Mouse (Mus musculus) limb, embryonic 11.5 days (tissue): ENCODE results near the gene Vash2. TPM values are rescaled to one million over a fixed set of nuclear protein-coding genes. Genes with fewer than 3 reads are reported as not detected.
A peak's percentile ranks its signal among the peaks of the same experiment; 100 is the strongest.

Experiments used
- ATAC-seq: fragments of 200-750 bp; cut with Nextera tagmentation; 2 replicates; pipeline ENCODE4 v1.8.0; 2017; ENCODE audit warnings: low read depth; ENCODE audit not compliant: insufficient number of reproducible peaks, low FRiP score, low TSS enrichment
- DNase-seq: peaks from one replicate; pipeline ENCODE4 v3.0.0-alpha.2; 2015; ENCODE audit warnings: low spot score
- H3K27ac ChIP-seq: fragments of 300-500 bp; sonication (generic); replicated peaks from 2 replicates; pipeline ENCODE4 v1.5.1; 2014; ENCODE audit warnings: low read depth, mild to moderate bottlenecking, low read length
- H3K27me3 ChIP-seq: fragments of 300-500 bp; sonication (generic); 2 replicates; pipeline ENCODE4 v1.6.1; 2014; ENCODE audit warnings: mild to moderate bottlenecking, low read length, mixed read lengths; ENCODE audit not compliant: control insufficient read depth, insufficient read depth
- H3K36me3 ChIP-seq: fragments of 300-500 bp; sonication (generic); 2 replicates; pipeline ENCODE4 v1.6.1; 2014; ENCODE audit warnings: mild to moderate bottlenecking, low read length, moderate library complexity, mixed read lengths; ENCODE audit not compliant: control insufficient read depth, insufficient read depth
- H3K4me1 ChIP-seq: fragments of 300-500 bp; sonication (generic); 2 replicates; pipeline ENCODE4 v1.6.1; 2014; ENCODE audit warnings: low read length, mixed read lengths; ENCODE audit not compliant: control insufficient read depth, insufficient read depth
- H3K4me2 ChIP-seq: fragments of 300-500 bp; sonication (generic); 2 replicates; pipeline ENCODE4 v1.6.1; 2014; ENCODE audit warnings: low read depth, mild to moderate bottlenecking, moderate library complexity; ENCODE audit not compliant: severe bottlenecking
- H3K4me3 ChIP-seq: fragments of 300-500 bp; sonication (generic); 2 replicates; pipeline ENCODE4 v1.5.1; 2014; ENCODE audit warnings: low read depth, low read length
- H3K9ac ChIP-seq: fragments of 300-500 bp; sonication (generic); 2 replicates; pipeline ENCODE4 v1.6.1; 2014; ENCODE audit warnings: mild to moderate bottlenecking, low read length
- H3K9me3 ChIP-seq: fragments of 300-500 bp; sonication (generic); 2 replicates; pipeline ENCODE4 v1.6.1; 2016; ENCODE audit warnings: low read length; ENCODE audit not compliant: control insufficient read depth
- WGBS: fragments of 180-500 bp; shearing (Covaris S2); extraction: QIAGEN DNeasy Blood & Tissue Kit; methylation state at CpG from one replicate; pipeline ENCODE4 v1.1.7; 2014; 5-methylcytosine and 5-hydroxymethylcytosine counted together
- polyA plus RNA-seq: library from polyadenylated mRNA; unstranded; fragments of >200 nt; fragmentation: Nextera tagmentation; extraction: Ambion mirVana; gene quantifications from 2 replicates; pipeline ENCODE4 v1.2.1, GENCODE M21; 2014

The Vash2 gene
- polyA plus RNA-seq, 1 experiment from 2014 or later = 76.6 TPM

- DNase-seq = no peak
- Histone ChIP-seq H3K4me3 (no peak overlapping the region), H3K4me1 (no peaks in the 10 kb centered on the region), H3K9ac (no peak overlapping the region), H3K4me2 (no peak overlapping the region), H3K9me3 (no peaks in the 10 kb centered on the region), H3K36me3 (peaks cover 14% of the 10 kb centered on the region), H3K27ac (no peak overlapping the region), H3K27me3 (no peaks in the 10 kb centered on the region)
- 85% methylated on average over 7 of the region's 7 CpGs for WGBS
- ATAC-seq = no peak
These were observed 30.7 kb downstream of the Vash2 start for GRCm38 (mm10) chr1:190948439-190948838.

- no peak overlapping the region for H3K4me3 ChIP-seq
- H3K4me1 ChIP-seq = no peaks in the 10 kb centered on the region
- no peak for DNase-seq
- 86% methylated on average over 5 of the region's 5 CpGs for WGBS
- ATAC-seq = no peak
- H3K27ac ChIP-seq = no peak overlapping the region
- peaks cover 13% of the 10 kb centered on the region; the same call in 1 of the 2 replicates for H3K36me3 ChIP-seq
- H3K27me3 ChIP-seq = no peaks in the 10 kb centered on the region
- no peak overlapping the region for H3K4me2 ChIP-seq
- no peak overlapping the region for H3K9ac ChIP-seq
- H3K9me3 ChIP-seq = no peaks in the 10 kb centered on the region
These were observed 31.1 kb downstream of the Vash2 start for GRCm38 (mm10) chr1:190947986-190948385.

GRCm38 (mm10) chr1:190944109-190944760, 34.9 kb downstream of the Vash2 start:
- no peak overlapping the region for H3K27ac ChIP-seq
- WGBS = 53% methylated on average over 6 of the region's 6 CpGs
- DNase-seq = peak; percentile 80
- H3K9ac ChIP-seq = no peak overlapping the region
- peaks cover 19% of the 10 kb centered on the region; the same call in 1 of the 2 replicates for H3K36me3 ChIP-seq
- H3K9me3 ChIP-seq = no peaks in the 10 kb centered on the region
- peak; percentile 57; the same call in 1 of the 2 replicates for ATAC-seq
- H3K4me1 ChIP-seq = no peaks in the 10 kb centered on the region
- no peaks in the 10 kb centered on the region for H3K27me3 ChIP-seq
- no peak overlapping the region for H3K4me2 ChIP-seq
- no peak overlapping the region for H3K4me3 ChIP-seq

GRCm38 (mm10) chr1:190939803-190940202, 39.3 kb downstream of the Vash2 start:
- H3K4me3 ChIP-seq = no peak overlapping the region
- no peaks in the 10 kb centered on the region for H3K9me3 ChIP-seq
- peaks cover 11% of the 10 kb centered on the region; the same call in 1 of the 2 replicates for H3K36me3 ChIP-seq
- no peaks in the 10 kb centered on the region for H3K4me1 ChIP-seq
- H3K4me2 ChIP-seq = no peak overlapping the region
- no peak overlapping the region for H3K9ac ChIP-seq
- no peak for DNase-seq
- no peaks in the 10 kb centered on the region for H3K27me3 ChIP-seq
- WGBS = 92% methylated on average over 7 of the region's 7 CpGs
- no peak overlapping the region for H3K27ac ChIP-seq
- ATAC-seq = no peak

- Histone ChIP-seq H3K4me1 (peaks cover 5% of the 10 kb centered on the region; the same call in 1 of the 2 replicates), H3K9ac (no peak overlapping the region), H3K4me2 (no peak overlapping the region), H3K36me3 (peaks cover 2% of the 10 kb centered on the region; the same call in 1 of the 2 replicates), H3K9me3 (no peaks in the 10 kb centered on the region), H3K27ac (no peak overlapping the region), H3K27me3 (no peaks in the 10 kb centered on the region), H3K4me3 (no peak overlapping the region)
- DNase-seq (no peak), ATAC-seq (no peak)
- 74% methylated on average over 6 of the region's 6 CpGs for WGBS
These were observed 48.9 kb downstream of the Vash2 start for GRCm38 (mm10) chr1:190930181-190930580.

GRCm38 (mm10) chr1:190929010-190929695, 49.9 kb downstream of the Vash2 start:
- Histone ChIP-seq H3K4me3 (peak overlapping the region; percentile 64), H3K36me3 (peaks cover 2% of the 10 kb centered on the region; the same call in 1 of the 2 replicates), H3K4me1 (peaks cover 5% of the 10 kb centered on the region; the same call in 1 of the 2 replicates), H3K4me2 (peak overlapping the region; percentile 69), H3K27me3 (no peaks in the 10 kb centered on the region), H3K27ac (peak overlapping the region; percentile 93), H3K9ac (peak overlapping the region; percentile 93), H3K9me3 (no peaks in the 10 kb centered on the region)
- WGBS = 10% methylated on average over 27 of the region's 27 CpGs
- ATAC-seq (peak; percentile 32; the same call in 1 of the 2 replicates), DNase-seq (peak; percentile 67)

GRCm38 (mm10) chr1:190928370-190929009, 50.6 kb downstream of the Vash2 start:
- ATAC-seq (peak; percentile 97), DNase-seq (peak; percentile 97)
- Histone ChIP-seq H3K9me3 (no peaks in the 10 kb centered on the region), H3K36me3 (no peaks in the 10 kb centered on the region), H3K27ac (peak overlapping the region; percentile 93), H3K27me3 (no peaks in the 10 kb centered on the region), H3K4me1 (peaks cover 5% of the 10 kb centered on the region; the same call in 1 of the 2 replicates), H3K4me3 (peak overlapping the region; percentile 64), H3K9ac (peak overlapping the region; percentile 93), H3K4me2 (peak overlapping the region; percentile 69)
- WGBS = 0% methylated on average over 34 of the region's 79 CpGs

- no peaks in the 10 kb centered on the region for H3K9me3 ChIP-seq
- peak overlapping the region; percentile 64 for H3K4me3 ChIP-seq
- H3K27me3 ChIP-seq = no peaks in the 10 kb centered on the region
- peak overlapping the region; percentile 93; the same call in 1 of the 2 replicates for H3K9ac ChIP-seq
- peaks cover 5% of the 10 kb centered on the region; the same call in 1 of the 2 replicates for H3K4me1 ChIP-seq
- H3K4me2 ChIP-seq = peak overlapping the region; percentile 69
- DNase-seq = no peak
- peak overlapping the region; percentile 93; the same call in 1 of the 2 replicates for H3K27ac ChIP-seq
- WGBS = 26% methylated on average over 16 of the region's 16 CpGs
- no peaks in the 10 kb centered on the region for H3K36me3 ChIP-seq
- no peak for ATAC-seq
These were observed 51.2 kb downstream of the Vash2 start for GRCm38 (mm10) chr1:190927751-190928369.
